Mouse (Mus musculus): Measurements from ENCODE around the gene H60b. TPM values are rescaled to one million over a fixed set of nuclear protein-coding genes. Genes with fewer than 3 reads are reported as not detected.
"Not testable (repeated sequence)": the region's sequence is repeated elsewhere in the genome, so short reads cannot be mapped to it uniquely, and the experiment has no call there.

Gene H60b
- polyA plus RNA-seq, 1 experiment from 2014 or later: 0.57 TPM

GRCm38 (mm10) chr10:22265060-22265459 lies 106.7 kb downstream of the H60b start:
- H3K9ac ChIP-seq (ENCODE audit: low read length): no peak overlapping the region
- DNase-seq (ENCODE audit: low spot score): no peak
- 93% methylated on average over 8 of the region's 8 CpGs for WGBS

GRCm38 (mm10) chr10:22270879-22271786 lies 112.7 kb downstream of the H60b start:
- not testable (repeated sequence) for H3K4me3 ChIP-seq (ENCODE audit: low read depth, low read length); H3K36me3 ChIP-seq (ENCODE audit: control insufficient read depth, insufficient read depth, low read length); H3K27ac ChIP-seq (ENCODE audit: low read depth, low read length); H3K9me3 ChIP-seq (ENCODE audit: control insufficient read depth, low read length); H3K4me2 ChIP-seq (ENCODE audit: low read depth); H3K9ac ChIP-seq (ENCODE audit: low read length); H3K4me1 ChIP-seq (ENCODE audit: control insufficient read depth, insufficient read depth, low read length); H3K27me3 ChIP-seq (ENCODE audit: control insufficient read depth, insufficient read depth, low read length)
- 23% methylated on average over 7 of the region's 8 CpGs for WGBS
- peak; percentile 63 for ATAC-seq (ENCODE audit: insufficient read depth, low FRiP score, low TSS enrichment)
- peak; percentile 20 for DNase-seq (ENCODE audit: low spot score)

More at GRCm38 (mm10) chr10:22265060-22265459, 106.7 kb downstream of the H60b start:
- ATAC-seq (ENCODE audit: insufficient read depth, low FRiP score, low TSS enrichment): no peak
- H3K4me1 ChIP-seq (ENCODE audit: control insufficient read depth, insufficient read depth, low read length): no peaks in the 10 kb centered on the region
- H3K4me3 ChIP-seq (ENCODE audit: low read depth, low read length): no peak overlapping the region
- H3K36me3 ChIP-seq (ENCODE audit: control insufficient read depth, insufficient read depth, low read length): no peaks in the 10 kb centered on the region
- H3K27ac ChIP-seq (ENCODE audit: low read depth, low read length): no peak overlapping the region
- no peak overlapping the region for H3K4me2 ChIP-seq (ENCODE audit: low read depth)
- no peaks in the 10 kb centered on the region for H3K27me3 ChIP-seq (ENCODE audit: control insufficient read depth, insufficient read depth, low read length)
- H3K9me3 ChIP-seq (ENCODE audit: control insufficient read depth, low read length): no peaks in the 10 kb centered on the region

- peak overlapping the region; percentile 83 for H3K4me2 ChIP-seq (ENCODE audit: low read depth)
- H3K27me3 ChIP-seq (ENCODE audit: control insufficient read depth, insufficient read depth, low read length); H3K9me3 ChIP-seq (ENCODE audit: control insufficient read depth, low read length); H3K27ac ChIP-seq (ENCODE audit: low read depth, low read length); H3K36me3 ChIP-seq (ENCODE audit: control insufficient read depth, insufficient read depth, low read length); H3K4me1 ChIP-seq (ENCODE audit: control insufficient read depth, insufficient read depth, low read length): not testable (repeated sequence)
- under 1% methylated on average over 34 of the region's 37 CpGs for WGBS
- DNase-seq (ENCODE audit: low spot score) (peak; percentile 35), ATAC-seq (ENCODE audit: insufficient read depth, low FRiP score, low TSS enrichment) (peak; percentile 42; the same call in 1 of the 2 replicates)
- peak overlapping the region; percentile 22; the same call in 1 of the 2 replicates for H3K9ac ChIP-seq (ENCODE audit: low read length)
- H3K4me3 ChIP-seq (ENCODE audit: low read depth, low read length): peak overlapping the region; percentile 42
Measured at GRCm38 (mm10) chr10:22272914-22273683, 114.7 kb downstream of the H60b start.

- Histone ChIP-seq H3K4me3 (ENCODE audit: low read depth, low read length) (peak overlapping the region; percentile 42), H3K27ac (ENCODE audit: low read depth, low read length) (no peak overlapping the region), H3K4me2 (ENCODE audit: low read depth) (peak overlapping the region; percentile 83), H3K4me1 (ENCODE audit: control insufficient read depth, insufficient read depth, low read length) (no peaks in the 10 kb centered on the region), H3K36me3 (ENCODE audit: control insufficient read depth, insufficient read depth, low read length) (no peaks in the 10 kb centered on the region), H3K9ac (ENCODE audit: low read length) (peak overlapping the region; percentile 6; the same call in 1 of the 2 replicates), H3K9me3 (ENCODE audit: control insufficient read depth, low read length) (no peaks in the 10 kb centered on the region), H3K27me3 (ENCODE audit: control insufficient read depth, insufficient read depth, low read length) (peaks cover 2% of the 10 kb centered on the region; the same call in 1 of the 2 replicates)
- peak; percentile 39 for DNase-seq (ENCODE audit: low spot score)
- ATAC-seq (ENCODE audit: insufficient read depth, low FRiP score, low TSS enrichment): 0 out of 2 replicates have a peak, but pooled peaks have one; percentile 1
- under 1% methylated on average over 41 of the region's 41 CpGs for WGBS
Measured at GRCm38 (mm10) chr10:22273684-22274305, 115.4 kb downstream of the H60b start.

- Histone ChIP-seq H3K27ac (ENCODE audit: low read depth, low read length) (no peak overlapping the region), H3K27me3 (ENCODE audit: control insufficient read depth, insufficient read depth, low read length) (peaks cover 2% of the 10 kb centered on the region; the same call in 1 of the 2 replicates), H3K36me3 (ENCODE audit: control insufficient read depth, insufficient read depth, low read length) (no peaks in the 10 kb centered on the region), H3K9me3 (ENCODE audit: control insufficient read depth, low read length) (no peaks in the 10 kb centered on the region), H3K9ac (ENCODE audit: low read length) (no peak overlapping the region), H3K4me2 (ENCODE audit: low read depth) (peak overlapping the region; percentile 83), H3K4me1 (ENCODE audit: control insufficient read depth, insufficient read depth, low read length) (no peaks in the 10 kb centered on the region), H3K4me3 (ENCODE audit: low read depth, low read length) (peak overlapping the region; percentile 42)
- WGBS: 5% methylated on average over 19 of the region's 19 CpGs
- peak; percentile 14; the same call in 1 of the 2 replicates for ATAC-seq (ENCODE audit: insufficient read depth, low FRiP score, low TSS enrichment)
- peak; percentile 10 for DNase-seq (ENCODE audit: low spot score)
Measured at GRCm38 (mm10) chr10:22274445-22275057, 116.2 kb downstream of the H60b start.

- 90% methylated on average over 2 of the region's 2 CpGs for WGBS
- ATAC-seq (ENCODE audit: insufficient read depth, low FRiP score, low TSS enrichment); H3K27ac ChIP-seq (ENCODE audit: low read depth, low read length); H3K9ac ChIP-seq (ENCODE audit: low read length); H3K4me3 ChIP-seq (ENCODE audit: low read depth, low read length); H3K4me2 ChIP-seq (ENCODE audit: low read depth); H3K36me3 ChIP-seq (ENCODE audit: control insufficient read depth, insufficient read depth, low read length); H3K9me3 ChIP-seq (ENCODE audit: control insufficient read depth, low read length); H3K27me3 ChIP-seq (ENCODE audit: control insufficient read depth, insufficient read depth, low read length); DNase-seq (ENCODE audit: low spot score); H3K4me1 ChIP-seq (ENCODE audit: control insufficient read depth, insufficient read depth, low read length): not testable (repeated sequence)
Measured at GRCm38 (mm10) chr10:22278468-22278867, 120.1 kb downstream of the H60b start.

- Histone ChIP-seq H3K27ac (ENCODE audit: low read depth, low read length) (no peak overlapping the region), H3K9me3 (ENCODE audit: control insufficient read depth, low read length) (no peaks in the 10 kb centered on the region), H3K4me2 (ENCODE audit: low read depth) (no peak overlapping the region), H3K4me3 (ENCODE audit: low read depth, low read length) (no peak overlapping the region), H3K9ac (ENCODE audit: low read length) (no peak overlapping the region), H3K4me1 (ENCODE audit: control insufficient read depth, insufficient read depth, low read length) (no peaks in the 10 kb centered on the region), H3K36me3 (ENCODE audit: control insufficient read depth, insufficient read depth, low read length) (no peaks in the 10 kb centered on the region), H3K27me3 (ENCODE audit: control insufficient read depth, insufficient read depth, low read length) (no peaks in the 10 kb centered on the region)
- WGBS: 55% methylated on average over 6 of the region's 6 CpGs
- DNase-seq (ENCODE audit: low spot score) (no peak), ATAC-seq (ENCODE audit: insufficient read depth, low FRiP score, low TSS enrichment) (no peak)
Measured at GRCm38 (mm10) chr10:22282816-22283215, 124.4 kb downstream of the H60b start.

GRCm38 (mm10) chr10:22295676-22296075 lies 137.3 kb downstream of the H60b start:
- H3K4me3 ChIP-seq (ENCODE audit: low read depth, low read length): no peak overlapping the region
- no peaks in the 10 kb centered on the region for H3K27me3 ChIP-seq (ENCODE audit: control insufficient read depth, insufficient read depth, low read length)
- H3K9ac ChIP-seq (ENCODE audit: low read length): no peak overlapping the region
- H3K36me3 ChIP-seq (ENCODE audit: control insufficient read depth, insufficient read depth, low read length): no peaks in the 10 kb centered on the region
- H3K4me2 ChIP-seq (ENCODE audit: low read depth): no peak overlapping the region
- H3K9me3 ChIP-seq (ENCODE audit: control insufficient read depth, low read length): no peaks in the 10 kb centered on the region
- DNase-seq (ENCODE audit: low spot score): no peak
- no peak for ATAC-seq (ENCODE audit: insufficient read depth, low FRiP score, low TSS enrichment)
- no peak overlapping the region for H3K27ac ChIP-seq (ENCODE audit: low read depth, low read length)
- WGBS: 40% methylated on average over 1 of the region's 1 CpGs
- H3K4me1 ChIP-seq (ENCODE audit: control insufficient read depth, insufficient read depth, low read length): no peaks in the 10 kb centered on the region

Data from neural tube, embryonic 11.5 days (tissue).